In genomic region chr5:148026401-148027349, GRCm38 (mm10) we compare ENCODE assay signal across 9 mouse cellular contexts.
DNase-seq lines count a peak whose midpoint lies in the region; ATAC-seq lines count a peak whose summit lies in the region.
"Had no signal": no experiment of that assay in that cellular context is flagged by ENCODE, and none has a peak within 500 bp of the region (broad histone marks: within the 10 kb centered on the region; RNA-seq: fewer than 3 reads in every experiment).

No protein-coding gene starts in this region.

- 62% methylated on average over 26 of the region's 26 CpGs for WGBS in liver, embryonic 11.5 days
- 38% methylated on average over 26 of the region's 26 CpGs for WGBS in limb, embryonic 11.5 days

- DNase-seq in liver: peak; percentile 6
- no peak for DNase-seq in liver, embryonic 11.5 days (ENCODE audit: low spot score)
- DNase-seq in cerebellum, adult 8-10 months: peak; percentile 43
- DNase-seq in heart, adult 8-10 months (ENCODE audit: low spot score): peak; percentile 18
- DNase-seq in limb, embryonic 11.5 days (ENCODE audit: low spot score): peak; percentile 64
- peak; percentile 41 to 54 for DNase-seq in right cerebral cortex, postnatal 10 days (ENCODE audit: low spot score in 2 of 2)
- DNase-seq in layer of hippocampus, postnatal 25 days (ENCODE audit: extremely low spot score in 1 of 2, low spot score in 1 of 2): no peak

- H3K9ac ChIP-seq in liver, embryonic 11.5 days (ENCODE audit: low read depth, low read length): no peak overlapping the region
- no peak overlapping the region for H3K9ac ChIP-seq in limb, embryonic 11.5 days (ENCODE audit: low read length)

- H3K4me3 ChIP-seq in liver, embryonic 11.5 days (ENCODE audit: low read depth, low read length): no peak overlapping the region
- no peak overlapping the region for H3K4me3 ChIP-seq in limb, embryonic 11.5 days (ENCODE audit: low read depth, low read length)

- ATAC-seq in liver, embryonic 11.5 days (replicated peaks; ENCODE audit: low FRiP score): no peak
- ATAC-seq in limb, embryonic 11.5 days (ENCODE audit: insufficient number of reproducible peaks, low FRiP score, low TSS enrichment, low read depth): no peak
- ATAC-seq in erythroid progenitor cell, adult 5-6 weeks (replicated peaks; ENCODE audit: low FRiP score, poor library complexity, severe bottlenecking): no peak

- H3K36me3 ChIP-seq in liver, embryonic 11.5 days (ENCODE audit: control insufficient read depth, insufficient read depth, low read length): no peaks in the 10 kb centered on the region
- H3K36me3 ChIP-seq in limb, embryonic 11.5 days (ENCODE audit: control insufficient read depth, insufficient read depth, low read length): no peaks in the 10 kb centered on the region

- no peaks in the 10 kb centered on the region for H3K27me3 ChIP-seq in liver, embryonic 11.5 days (replicated peaks; ENCODE audit: control insufficient read depth, insufficient read depth, low read length)
- no peaks in the 10 kb centered on the region for H3K27me3 ChIP-seq in limb, embryonic 11.5 days (ENCODE audit: control insufficient read depth, insufficient read depth, low read length)

- H3K9me3 ChIP-seq in liver, embryonic 11.5 days (ENCODE audit: control insufficient read depth, low read length): no peaks in the 10 kb centered on the region
- no peaks in the 10 kb centered on the region for H3K9me3 ChIP-seq in limb, embryonic 11.5 days (ENCODE audit: control insufficient read depth, low read length)

- no peaks in the 10 kb centered on the region for H3K4me1 ChIP-seq in liver, embryonic 11.5 days (replicated peaks; ENCODE audit: control insufficient read depth, insufficient read depth, low read length)
- no peaks in the 10 kb centered on the region for H3K4me1 ChIP-seq in limb, embryonic 11.5 days (ENCODE audit: control insufficient read depth, insufficient read depth, low read length)

- H3K27ac ChIP-seq in liver, embryonic 11.5 days (ENCODE audit: low read depth, low read length): no peak overlapping the region
- no peak overlapping the region for H3K27ac ChIP-seq in limb, embryonic 11.5 days (replicated peaks; ENCODE audit: low read depth, low read length)
- H3K27ac ChIP-seq: macrophage had no signal

- no peak overlapping the region for H3K4me2 ChIP-seq in liver, embryonic 11.5 days
- H3K4me2 ChIP-seq in limb, embryonic 11.5 days (ENCODE audit: low read depth, severe bottlenecking): no peak overlapping the region

Comparison
In these comparisons a context has a peak if more than half of its experiments do, and no peak if none do; other contexts are left out.
1. DNase-seq: peak in liver (single experiment), cerebellum, adult 8-10 months (single experiment), heart, adult 8-10 months (single experiment), limb, embryonic 11.5 days (single experiment) and right cerebral cortex, postnatal 10 days (2 of 2); none in liver, embryonic 11.5 days (single experiment) and layer of hippocampus, postnatal 25 days (0 of 2).